Mouse (Mus musculus): ENCODE measurements around the gene Tomm6. TPM values are rescaled to one million over a fixed set of nuclear protein-coding genes. Genes with fewer than 3 reads are reported as not detected.
"Not testable (repeated sequence)": the region's sequence is repeated elsewhere in the genome, so short reads cannot be mapped to it uniquely, and the experiment has no call there.

The Tomm6 gene
- polyA plus RNA-seq, 1 experiment from 2014 or later = 379 TPM

DNA sequence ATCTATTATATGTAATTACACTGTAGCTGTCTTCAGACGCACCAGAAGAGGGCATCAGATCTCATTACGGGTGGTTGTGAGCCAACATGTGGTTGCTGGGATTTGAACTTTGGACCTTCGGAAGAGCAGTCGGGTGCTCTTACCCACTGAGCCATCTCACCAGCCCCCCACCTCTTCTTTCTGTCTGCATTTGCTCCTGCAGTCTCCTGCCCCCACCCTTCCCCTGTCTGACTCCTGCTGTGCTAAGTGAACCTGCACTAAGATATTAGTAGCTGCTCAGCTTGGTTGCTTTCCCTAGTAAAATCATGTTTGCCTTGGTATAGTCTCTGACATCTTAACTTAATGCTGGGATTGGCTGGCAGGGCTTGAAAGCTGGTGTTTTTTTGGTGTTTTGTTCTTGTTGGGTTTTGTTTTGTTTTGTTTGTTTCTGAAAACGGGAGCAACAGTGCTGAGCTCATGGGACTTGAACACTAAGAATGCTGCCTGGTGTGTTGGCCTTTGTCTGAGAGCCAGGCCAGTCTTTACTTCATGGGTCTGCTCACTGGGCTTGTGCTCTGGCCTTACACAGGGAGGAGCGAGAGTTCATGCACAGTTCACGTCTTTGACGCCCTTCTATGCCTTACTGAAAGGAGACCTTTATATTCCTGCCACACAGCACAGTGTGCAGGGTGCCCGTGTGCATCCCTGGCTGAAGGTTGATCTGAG is 25.0 kb downstream of the Tomm6 start:
- Histone ChIP-seq H3K36me3 (replicated peaks) (peaks cover 8% of the 10 kb centered on the region; the same call in 1 of the 2 replicates), H3K9me3 (no peaks in the 10 kb centered on the region), H3K4me3 (no peak overlapping the region), H3K27ac (peak overlapping the region; percentile 72), H3K4me1 (peaks cover 41% of the 10 kb centered on the region), H3K27me3 (ENCODE audit: poor library complexity, severe bottlenecking) (0 out of 2 replicates have a peak, but pooled peaks cover 5% of the 10 kb centered on the region)
- DNase-seq (ENCODE audit: extremely low spot score, low spot score) = peak; percentile 63
- WGBS = 33% methylated on average over 9 of the region's 9 CpGs

DNA sequence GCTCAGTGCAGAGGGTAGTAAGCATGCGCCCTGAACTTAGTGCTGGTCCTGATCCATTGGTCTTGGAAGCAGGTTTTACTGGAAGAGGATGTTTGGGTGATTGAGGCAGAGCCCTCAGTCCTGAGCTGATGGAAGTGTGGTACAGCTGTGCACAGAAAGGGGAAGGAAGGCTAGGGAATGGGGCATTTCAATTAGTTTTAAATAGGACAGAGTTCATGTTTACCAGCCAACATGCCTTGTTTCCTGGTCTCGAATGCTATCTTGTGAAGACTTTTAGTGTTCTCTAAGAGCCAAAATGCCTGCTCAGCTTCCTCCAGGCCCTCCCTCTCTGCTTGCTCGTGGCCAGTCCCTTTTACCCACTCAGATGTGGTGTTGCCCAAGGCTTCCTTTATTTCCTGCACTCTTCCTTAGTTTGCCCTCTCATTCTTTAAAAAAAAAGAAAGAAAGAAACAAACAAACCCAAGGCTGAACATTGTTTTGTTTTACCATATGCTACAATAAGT is 29.4 kb downstream of the Tomm6 start:
- no peak overlapping the region for H3K27ac ChIP-seq
- no peaks in the 10 kb centered on the region for H3K27me3 ChIP-seq (ENCODE audit: poor library complexity, severe bottlenecking)
- 88% methylated on average over 3 of the region's 3 CpGs for WGBS
- no peaks in the 10 kb centered on the region for H3K9me3 ChIP-seq
- DNase-seq (ENCODE audit: extremely low spot score, low spot score) = no peak
- peaks cover 14% of the 10 kb centered on the region for H3K36me3 ChIP-seq (replicated peaks)
- peaks cover 25% of the 10 kb centered on the region for H3K4me1 ChIP-seq
- no peak overlapping the region for H3K4me3 ChIP-seq

GRCm38 (mm10) chr17:47657901-47658300 is 30.3 kb downstream of the Tomm6 start:
- H3K4me1 ChIP-seq = peaks cover 16% of the 10 kb centered on the region
- 83% methylated on average over 4 of the region's 4 CpGs for WGBS
- no peak overlapping the region for H3K27ac ChIP-seq
- H3K27me3 ChIP-seq (ENCODE audit: poor library complexity, severe bottlenecking) = no peaks in the 10 kb centered on the region
- H3K36me3 ChIP-seq (replicated peaks) = peaks cover 20% of the 10 kb centered on the region
- H3K4me3 ChIP-seq = no peak overlapping the region
- H3K9me3 ChIP-seq = no peaks in the 10 kb centered on the region
- DNase-seq (ENCODE audit: extremely low spot score, low spot score) = no peak

DNA sequence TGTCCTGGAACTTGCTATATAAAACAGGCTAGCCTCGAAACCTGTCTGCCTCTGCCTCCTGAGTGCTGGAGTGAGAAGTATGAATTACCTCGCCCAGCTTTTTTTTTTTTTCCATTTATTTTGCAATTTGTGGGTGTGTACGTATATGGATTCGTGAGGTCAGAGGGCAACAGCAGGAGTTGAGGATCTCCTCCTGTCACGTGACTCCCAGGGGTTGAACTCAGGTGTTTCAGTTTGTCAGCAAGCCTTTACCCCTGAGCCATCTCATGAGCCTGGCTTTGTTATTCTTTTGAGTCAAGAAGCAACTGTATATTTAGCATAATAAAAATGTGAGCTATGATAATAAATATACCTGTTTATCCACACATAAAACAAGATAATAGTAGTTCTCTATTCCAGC is 32.5 kb downstream of the Tomm6 start:
- H3K36me3 ChIP-seq (replicated peaks) = peaks cover 20% of the 10 kb centered on the region
- 86% methylated on average over 5 of the region's 5 CpGs for WGBS
- H3K27ac ChIP-seq = no peak overlapping the region
- DNase-seq (ENCODE audit: extremely low spot score, low spot score) = no peak
- H3K4me1 ChIP-seq = peaks cover 21% of the 10 kb centered on the region
- H3K9me3 ChIP-seq = no peaks in the 10 kb centered on the region
- H3K27me3 ChIP-seq (ENCODE audit: poor library complexity, severe bottlenecking) = no peaks in the 10 kb centered on the region
- no peak overlapping the region for H3K4me3 ChIP-seq

GRCm38 (mm10) chr17:47654346-47654745 is 33.8 kb downstream of the Tomm6 start:
- Histone ChIP-seq H3K36me3 (replicated peaks) (peaks cover 16% of the 10 kb centered on the region), H3K4me1 (peaks cover 30% of the 10 kb centered on the region)
- H3K4me3 ChIP-seq; H3K27me3 ChIP-seq (ENCODE audit: poor library complexity, severe bottlenecking); H3K27ac ChIP-seq; H3K9me3 ChIP-seq; DNase-seq (ENCODE audit: extremely low spot score, low spot score): not testable (repeated sequence)
- WGBS = 87% methylated on average over 8 of the region's 8 CpGs

DNA sequence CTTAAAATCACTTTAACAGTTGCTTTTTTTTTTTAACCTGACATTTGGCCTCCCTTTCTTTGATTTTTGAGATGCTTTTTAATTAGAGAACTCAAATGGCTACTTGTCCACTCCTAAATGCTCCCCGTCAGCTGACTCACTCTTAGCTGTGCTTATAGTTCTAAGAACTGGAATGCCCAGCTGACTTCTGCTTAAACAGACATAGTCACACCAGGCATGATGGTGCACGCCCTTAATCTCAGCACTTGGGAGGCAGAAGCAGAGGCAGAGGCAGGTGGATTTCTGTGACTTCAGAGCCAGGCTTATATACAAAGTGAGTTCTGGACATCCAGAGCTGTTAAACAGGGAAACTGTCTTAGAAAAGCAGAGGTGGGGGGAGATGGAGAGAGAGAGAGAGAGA is 36.2 kb downstream of the Tomm6 start:
- no peak for DNase-seq (ENCODE audit: extremely low spot score, low spot score)
- Histone ChIP-seq H3K4me3 (no peak overlapping the region), H3K4me1 (peaks cover 51% of the 10 kb centered on the region), H3K27me3 (ENCODE audit: poor library complexity, severe bottlenecking) (no peaks in the 10 kb centered on the region), H3K36me3 (replicated peaks) (peaks cover 16% of the 10 kb centered on the region), H3K27ac (no peak overlapping the region), H3K9me3 (no peaks in the 10 kb centered on the region)
- WGBS = 80% methylated on average over 2 of the region's 2 CpGs

GRCm38 (mm10) chr17:47648966-47649365 is 39.2 kb downstream of the Tomm6 start:
- Histone ChIP-seq H3K9me3 (no peaks in the 10 kb centered on the region), H3K27me3 (ENCODE audit: poor library complexity, severe bottlenecking) (no peaks in the 10 kb centered on the region), H3K4me3 (no peak overlapping the region), H3K27ac (peak overlapping the region; percentile 31; the same call in 1 of the 2 replicates), H3K36me3 (replicated peaks) (peaks cover 11% of the 10 kb centered on the region), H3K4me1 (peaks cover 51% of the 10 kb centered on the region)
- DNase-seq (ENCODE audit: extremely low spot score, low spot score) = no peak
- WGBS = 56% methylated on average over 4 of the region's 4 CpGs

DNA sequence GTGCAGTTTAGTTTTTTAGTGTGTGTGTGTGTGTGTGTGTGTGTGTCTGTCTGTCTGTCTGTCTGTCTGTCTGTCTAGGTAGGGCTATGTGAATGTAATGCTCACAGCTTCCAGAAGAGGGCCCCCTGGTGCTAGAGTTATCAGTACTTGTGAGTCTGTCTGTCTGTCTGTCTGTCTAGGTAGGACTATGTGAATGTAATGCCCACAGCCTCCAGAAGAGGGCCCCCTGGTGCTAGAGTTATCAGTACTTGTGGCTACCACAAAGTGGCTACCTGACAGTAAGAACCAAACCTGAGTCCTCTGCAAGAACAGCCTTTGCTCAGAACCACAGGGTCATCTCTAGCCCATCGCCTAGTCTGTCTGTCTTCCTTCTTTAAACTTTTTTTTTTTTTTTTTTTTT is 41.5 kb downstream of the Tomm6 start:
- Histone ChIP-seq H3K4me3 (no peak overlapping the region), H3K27me3 (ENCODE audit: poor library complexity, severe bottlenecking) (no peaks in the 10 kb centered on the region), H3K9me3 (no peaks in the 10 kb centered on the region), H3K27ac (no peak overlapping the region), H3K36me3 (replicated peaks) (0 out of 2 replicates have a peak, but pooled peaks cover 4% of the 10 kb centered on the region), H3K4me1 (peaks cover 39% of the 10 kb centered on the region)
- peak; percentile 63 for DNase-seq (ENCODE audit: extremely low spot score, low spot score)
- 47% methylated on average over 1 of the region's 1 CpGs for WGBS

GRCm38 (mm10) chr17:47642992-47643391 is 45.2 kb downstream of the Tomm6 start:
- Histone ChIP-seq H3K27me3 (ENCODE audit: poor library complexity, severe bottlenecking) (no peaks in the 10 kb centered on the region), H3K9me3 (no peaks in the 10 kb centered on the region), H3K36me3 (replicated peaks) (no peaks in the 10 kb centered on the region), H3K4me1 (peaks cover 16% of the 10 kb centered on the region), H3K27ac (no peak overlapping the region), H3K4me3 (no peak overlapping the region)
- no peak for DNase-seq (ENCODE audit: extremely low spot score, low spot score)
- WGBS = 89% methylated on average over 2 of the region's 2 CpGs

Other genes with a start within 250 kb of the Tomm6 start
- gene Taf8, start 186.1 kb downstream of the Tomm6 start, polyA plus RNA-seq (2016; fragmentation: Nextera tagmentation; extraction: Ambion mirVana) = 32.5 and 33.3 TPM in 2 replicates
- 296 and 313 TPM in 2 replicates for gene Ccnd3, start 183.3 kb downstream of the Tomm6 start, polyA plus RNA-seq (2016; fragmentation: Nextera tagmentation; extraction: Ambion mirVana)
- 43.2 and 45.4 TPM in 2 replicates for gene Bysl, start 76.9 kb downstream of the Tomm6 start, polyA plus RNA-seq (2016; fragmentation: Nextera tagmentation; extraction: Ambion mirVana)
- gene Med20, start 76.8 kb downstream of the Tomm6 start, polyA plus RNA-seq (2016; fragmentation: Nextera tagmentation; extraction: Ambion mirVana) = 43.4 and 47.5 TPM in 2 replicates
- 1.5 and 1.9 TPM in 2 replicates for gene Gm20517, start 76.8 kb downstream of the Tomm6 start, polyA plus RNA-seq (2016; fragmentation: Nextera tagmentation; extraction: Ambion mirVana)
- gene Usp49, start 57.7 kb downstream of the Tomm6 start, polyA plus RNA-seq (2016; fragmentation: Nextera tagmentation; extraction: Ambion mirVana) = 5.0 and 6.0 TPM in 2 replicates
- 7.5 and 8.6 TPM in 2 replicates for gene Frs3, start 644 bp upstream of the Tomm6 start, polyA plus RNA-seq (2016; fragmentation: Nextera tagmentation; extraction: Ambion mirVana)
- 0.14 and 0.22 TPM in 2 replicates for gene Gm21981, start 6.1 kb upstream of the Tomm6 start, polyA plus RNA-seq (2016; fragmentation: Nextera tagmentation; extraction: Ambion mirVana)
- gene Prickle4, start 6.3 kb upstream of the Tomm6 start, polyA plus RNA-seq (2016; fragmentation: Nextera tagmentation; extraction: Ambion mirVana) = 0.70 and 0.90 TPM in 2 replicates
- gene Pgc, start 38.5 kb upstream of the Tomm6 start, polyA plus RNA-seq (2016; fragmentation: Nextera tagmentation; extraction: Ambion mirVana) = not detected in 2 replicates
- gene Tfeb, start 48.6 kb upstream of the Tomm6 start, polyA plus RNA-seq (2016; fragmentation: Nextera tagmentation; extraction: Ambion mirVana) = 1.9 and 2.2 TPM in 2 replicates
- 13.1 and 13.2 TPM in 2 replicates for gene Mdfi, start 146.3 kb upstream of the Tomm6 start, polyA plus RNA-seq (2016; fragmentation: Nextera tagmentation; extraction: Ambion mirVana)
- gene Foxp4, start 236.3 kb upstream of the Tomm6 start, polyA plus RNA-seq (2016; fragmentation: Nextera tagmentation; extraction: Ambion mirVana) = 16.6 and 18.0 TPM in 2 replicates